Mouse (Mus musculus): Measurements from ENCODE around the gene Cfd. TPM values are rescaled to one million over a fixed set of nuclear protein-coding genes. Genes with fewer than 3 reads are reported as not detected.
A peak's percentile ranks its signal among the peaks of the same experiment; 100 is the strongest.
"Not testable (repeated sequence)": the region's sequence is repeated elsewhere in the genome, so short reads cannot be mapped to it uniquely, and the experiment has no call there.

Cfd gene
- polyA plus RNA-seq, 1 experiment from 2014 or later = not detected

- Histone ChIP-seq H3K9me3 (replicated peaks) (no peaks in the 10 kb centered on the region), H3K4me1 (replicated peaks) (peaks cover 17% of the 10 kb centered on the region), H3K4me3 (no peak overlapping the region), H3K4me2 (no peak overlapping the region), H3K27me3 (replicated peaks) (peaks cover 30% of the 10 kb centered on the region), H3K9ac (no peak overlapping the region), H3K36me3 (no peaks in the 10 kb centered on the region), H3K27ac (ENCODE audit: poor library complexity, severe bottlenecking) (no peak overlapping the region)
- WGBS = 82% methylated on average over 8 of the region's 8 CpGs
- ATAC-seq (ENCODE audit: insufficient number of reproducible peaks, low FRiP score) = no peak
Measured at GRCm38 (mm10) chr10:79886611-79887010, 4.0 kb upstream of the Cfd start.

- H3K4me1 ChIP-seq (replicated peaks) = no peaks in the 10 kb centered on the region
- H3K27ac ChIP-seq (ENCODE audit: poor library complexity, severe bottlenecking) = no peak overlapping the region
- no peaks in the 10 kb centered on the region for H3K9me3 ChIP-seq (replicated peaks)
- no peak for ATAC-seq (ENCODE audit: insufficient number of reproducible peaks, low FRiP score)
- H3K27me3 ChIP-seq (replicated peaks) = peaks cover 23% of the 10 kb centered on the region
- peaks cover 4% of the 10 kb centered on the region for H3K36me3 ChIP-seq
- 84% methylated on average over 2 of the region's 2 CpGs for WGBS
- no peak overlapping the region for H3K4me2 ChIP-seq
- H3K4me3 ChIP-seq = no peak overlapping the region
- H3K9ac ChIP-seq = no peak overlapping the region
Measured at GRCm38 (mm10) chr10:79889386-79889785, 1.3 kb upstream of the Cfd start.

GRCm38 (mm10) chr10:79892451-79893118 lies 1.9 kb downstream of the Cfd start:
- H3K4me2 ChIP-seq; H3K27ac ChIP-seq (ENCODE audit: poor library complexity, severe bottlenecking); ATAC-seq (ENCODE audit: insufficient number of reproducible peaks, low FRiP score); H3K4me1 ChIP-seq (replicated peaks); H3K9ac ChIP-seq; H3K9me3 ChIP-seq (replicated peaks); H3K4me3 ChIP-seq: not testable (repeated sequence)
- 43% methylated on average over 22 of the region's 22 CpGs for WGBS
- Histone ChIP-seq H3K27me3 (replicated peaks) (peaks cover 20% of the 10 kb centered on the region), H3K36me3 (peaks cover 34% of the 10 kb centered on the region)

GRCm38 (mm10) chr10:79896306-79896705 lies 5.7 kb downstream of the Cfd start:
- no peak overlapping the region for H3K4me3 ChIP-seq
- peaks cover 7% of the 10 kb centered on the region; the same call in 1 of the 2 replicates for H3K27me3 ChIP-seq (replicated peaks)
- no peak overlapping the region for H3K4me2 ChIP-seq
- H3K4me1 ChIP-seq (replicated peaks) = no peaks in the 10 kb centered on the region; the same call in 1 of the 2 replicates
- H3K9me3 ChIP-seq (replicated peaks) = no peaks in the 10 kb centered on the region
- no peak overlapping the region for H3K27ac ChIP-seq (ENCODE audit: poor library complexity, severe bottlenecking)
- no peak overlapping the region for H3K9ac ChIP-seq
- peaks cover 58% of the 10 kb centered on the region for H3K36me3 ChIP-seq
- WGBS = 91% methylated on average over 15 of the region's 16 CpGs
- ATAC-seq (ENCODE audit: insufficient number of reproducible peaks, low FRiP score) = no peak

- no peaks in the 10 kb centered on the region for H3K9me3 ChIP-seq (replicated peaks)
- H3K4me3 ChIP-seq = no peak overlapping the region
- H3K4me2 ChIP-seq = no peak overlapping the region
- no peaks in the 10 kb centered on the region; the same call in 1 of the 2 replicates for H3K4me1 ChIP-seq (replicated peaks)
- H3K9ac ChIP-seq = no peak overlapping the region
- H3K36me3 ChIP-seq = peaks cover 62% of the 10 kb centered on the region
- WGBS = 81% methylated on average over 13 of the region's 13 CpGs
- no peak for ATAC-seq (ENCODE audit: insufficient number of reproducible peaks, low FRiP score)
- H3K27ac ChIP-seq (ENCODE audit: poor library complexity, severe bottlenecking) = no peak overlapping the region
- H3K27me3 ChIP-seq (replicated peaks) = peaks cover 2% of the 10 kb centered on the region; the same call in 1 of the 2 replicates
Measured at GRCm38 (mm10) chr10:79896814-79897213, 6.2 kb downstream of the Cfd start.

GRCm38 (mm10) chr10:79897316-79898245 lies 6.9 kb downstream of the Cfd start:
- Histone ChIP-seq H3K36me3 (peaks cover 67% of the 10 kb centered on the region), H3K4me3 (no peak overlapping the region), H3K9me3 (replicated peaks) (no peaks in the 10 kb centered on the region), H3K9ac (no peak overlapping the region), H3K4me2 (no peak overlapping the region), H3K27me3 (replicated peaks) (no peaks in the 10 kb centered on the region), H3K4me1 (replicated peaks) (no peaks in the 10 kb centered on the region; the same call in 1 of the 2 replicates), H3K27ac (ENCODE audit: poor library complexity, severe bottlenecking) (no peak overlapping the region)
- WGBS = 50% methylated on average over 20 of the region's 20 CpGs
- no peak for ATAC-seq (ENCODE audit: insufficient number of reproducible peaks, low FRiP score)

GRCm38 (mm10) chr10:79900951-79901410 lies 10.3 kb downstream of the Cfd start:
- Histone ChIP-seq H3K9ac (no peak overlapping the region), H3K36me3 (peaks cover 81% of the 10 kb centered on the region), H3K4me1 (replicated peaks) (no peaks in the 10 kb centered on the region; the same call in 1 of the 2 replicates), H3K27me3 (replicated peaks) (no peaks in the 10 kb centered on the region), H3K9me3 (replicated peaks) (no peaks in the 10 kb centered on the region), H3K27ac (ENCODE audit: poor library complexity, severe bottlenecking) (no peak overlapping the region), H3K4me3 (no peak overlapping the region), H3K4me2 (no peak overlapping the region)
- no peak for ATAC-seq (ENCODE audit: insufficient number of reproducible peaks, low FRiP score)
- 65% methylated on average over 2 of the region's 2 CpGs for WGBS

- Histone ChIP-seq H3K27ac (ENCODE audit: poor library complexity, severe bottlenecking) (no peak overlapping the region), H3K36me3 (peaks cover 66% of the 10 kb centered on the region), H3K4me3 (no peak overlapping the region), H3K4me2 (no peak overlapping the region), H3K27me3 (replicated peaks) (no peaks in the 10 kb centered on the region), H3K4me1 (replicated peaks) (peaks cover 10% of the 10 kb centered on the region), H3K9me3 (replicated peaks) (no peaks in the 10 kb centered on the region), H3K9ac (no peak overlapping the region)
- no peak for ATAC-seq (ENCODE audit: insufficient number of reproducible peaks, low FRiP score)
- WGBS = 92% methylated on average over 9 of the region's 9 CpGs
Measured at GRCm38 (mm10) chr10:79906712-79907111, 16.1 kb downstream of the Cfd start.

GRCm38 (mm10) chr10:79907415-79907814 lies 16.8 kb downstream of the Cfd start:
- Histone ChIP-seq H3K27ac (ENCODE audit: poor library complexity, severe bottlenecking) (no peak overlapping the region), H3K9ac (no peak overlapping the region), H3K4me2 (peak overlapping the region; percentile 54; the same call in 1 of the 2 replicates), H3K27me3 (replicated peaks) (no peaks in the 10 kb centered on the region), H3K9me3 (replicated peaks) (no peaks in the 10 kb centered on the region), H3K36me3 (peaks cover 68% of the 10 kb centered on the region), H3K4me1 (replicated peaks) (peaks cover 10% of the 10 kb centered on the region), H3K4me3 (no peak overlapping the region)
- 94% methylated on average over 10 of the region's 10 CpGs for WGBS
- ATAC-seq (ENCODE audit: insufficient number of reproducible peaks, low FRiP score) = no peak

- H3K36me3 ChIP-seq = peaks cover 66% of the 10 kb centered on the region
- H3K9ac ChIP-seq = peak within 1 kb of the TSS; percentile 94
- H3K27ac ChIP-seq (ENCODE audit: poor library complexity, severe bottlenecking) = peak within 1 kb of the TSS; percentile 97
- WGBS = 2% methylated on average over 52 of the region's 52 CpGs
- no peaks in the 10 kb centered on the region for H3K9me3 ChIP-seq (replicated peaks)
- H3K4me1 ChIP-seq (replicated peaks) = peaks cover 10% of the 10 kb centered on the region
- peak; percentile 97 for ATAC-seq (ENCODE audit: insufficient number of reproducible peaks, low FRiP score)
- peak within 1 kb of the TSS; percentile 86 for H3K4me3 ChIP-seq
- H3K4me2 ChIP-seq = peak within 1 kb of the TSS; percentile 54
- no peaks in the 10 kb centered on the region for H3K27me3 ChIP-seq (replicated peaks)
Measured at GRCm38 (mm10) chr10:79908167-79909091, 17.8 kb downstream of the Cfd start, which contains the start of gene Med16. Gene Med16, minus strand, starts transcription at chr10:79908923.

All from heart, embryonic 12.5 days (tissue).